Mouse (Mus musculus) small intestine, adult 2 months (tissue): ENCODE results near the gene Nsa2. TPM values are rescaled to one million over a fixed set of nuclear protein-coding genes. Genes with fewer than 3 reads are reported as not detected.
A peak's percentile ranks its signal among the peaks of the same experiment; 100 is the strongest.

ENCODE experiments used
- H3K27ac ChIP-seq: fragments of 200-500 bp; 2 replicates; pipeline ENCODE4 v1.5.1; 2012; ENCODE audit warnings: low read depth, low read length, control low read depth, inconsistent platforms; ENCODE audit not compliant: insufficient read depth
- H3K27me3 ChIP-seq: fragments of 200-500 bp; 2 replicates; pipeline ENCODE4 v1.6.1; 2012; ENCODE audit warnings: mild to moderate bottlenecking, moderate library complexity, low read length, inconsistent platforms; ENCODE audit not compliant: control insufficient read depth, insufficient read depth
- H3K36me3 ChIP-seq: fragments of 200-500 bp; 2 replicates; pipeline ENCODE4 v1.6.1; 2012; ENCODE audit warnings: mild to moderate bottlenecking, low read length, control low read depth, inconsistent platforms; ENCODE audit not compliant: control insufficient read depth, insufficient read depth
- H3K4me1 ChIP-seq: fragments of 200-500 bp; 2 replicates; pipeline ENCODE4 v1.6.1; 2012; ENCODE audit warnings: low read length, inconsistent platforms, mixed read lengths; ENCODE audit not compliant: control insufficient read depth, insufficient read depth, insufficient read length
- H3K4me3 ChIP-seq: fragments of 200-500 bp; 2 replicates; pipeline ENCODE4 v1.5.1; 2012; ENCODE audit warnings: low read depth, mild to moderate bottlenecking, control low read depth, inconsistent platforms, low read length, moderate library complexity
- CTCF ChIP-seq: fragments of 200-500 bp; IDR thresholded peaks from 2 replicates; pipeline ENCODE4 v1.5.1; 2012; ENCODE audit warnings: low read depth, mild to moderate bottlenecking, control low read depth, inconsistent platforms, low read length, moderate library complexity, mixed read lengths; ENCODE audit not compliant: insufficient replicate concordance, insufficient read length; ENCODE audit errors: extremely low read depth
- POLR2A ChIP-seq: fragments of 200-500 bp; IDR thresholded peaks from 2 replicates; pipeline ENCODE4 v1.6.1; 2012; ENCODE audit warnings: low read depth, mild to moderate bottlenecking, control low read depth, inconsistent platforms, low read length, moderate library complexity
- WGBS: fragments of 180-500 bp; shearing (Covaris S2); methylation state at CpG from one replicate; pipeline ENCODE4 v1.1.7; 2018; 5-methylcytosine and 5-hydroxymethylcytosine counted together
- polyA plus RNA-seq: library from polyadenylated mRNA; depleted of rRNA; stranded (reverse); fragments of >200 nt; gene quantifications from 2 replicates; pipeline ENCODE4 v1.2.3, GENCODE M21; 2012; rRNA removed

The Nsa2 gene
- 5.8 and 8.7 TPM in 2 replicates for polyA plus RNA-seq

DNA sequence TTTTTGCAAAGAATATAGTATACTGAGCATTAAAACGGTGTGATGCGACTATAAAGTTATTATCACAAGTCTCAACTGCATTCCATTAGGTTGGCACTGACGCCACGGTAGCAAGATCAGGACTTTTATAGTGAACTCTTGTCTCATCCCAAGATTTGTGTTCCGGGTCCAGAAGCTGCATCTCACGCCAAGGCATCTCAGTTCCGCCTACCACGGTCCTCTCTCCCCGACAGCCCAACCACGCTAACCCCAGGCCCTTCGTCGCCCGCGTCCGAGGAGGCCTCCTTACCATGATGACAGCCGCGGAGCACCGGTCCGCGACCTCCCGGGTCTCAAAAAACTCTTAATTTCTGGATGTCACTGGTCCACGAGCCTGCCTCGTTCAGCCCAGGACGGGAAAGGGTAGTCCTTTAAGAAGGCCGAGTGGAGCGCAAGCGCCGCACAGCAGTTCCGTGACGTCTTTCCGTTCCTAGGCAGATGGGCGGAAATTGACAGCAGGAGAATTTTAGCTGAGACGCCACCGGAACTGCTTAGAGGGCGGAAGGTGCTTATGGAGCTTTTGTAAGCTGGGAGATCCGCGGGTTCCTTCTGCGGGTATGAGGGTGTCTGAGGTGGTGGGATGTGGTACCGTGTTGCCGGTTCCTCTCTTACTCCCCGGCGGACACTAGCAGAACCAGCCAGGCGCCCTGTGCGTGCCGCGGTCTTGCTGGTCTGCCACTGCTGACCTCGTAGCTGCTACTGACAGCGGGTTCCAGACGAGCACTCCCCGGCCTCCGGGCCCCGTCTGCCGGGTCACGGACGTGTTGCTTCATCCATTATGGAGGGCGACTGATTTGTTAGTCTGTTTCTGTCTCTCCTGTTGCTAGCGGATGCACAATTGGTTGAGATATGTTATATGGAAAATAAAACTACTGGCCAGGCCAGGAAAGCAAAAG is at the start of gene Nsa2, which contains the start of gene Gfm2:
Gene Nsa2, minus strand, starts transcription at position 472 of the 935 bp plus-strand sequence.
Gene Gfm2, plus strand, starts transcription at position 472 of the 935 bp plus-strand sequence.
- Histone ChIP-seq H3K4me3 (peak within 1 kb of the TSS; percentile 92), H3K4me1 (peaks cover 2% of the 10 kb centered on the region), H3K36me3 (peaks cover 20% of the 10 kb centered on the region), H3K27me3 (no peaks in the 10 kb centered on the region), H3K27ac (peak within 1 kb of the TSS; percentile 79)
- under 1% methylated on average over 57 of the region's 57 CpGs for WGBS
- no peak for TF ChIP-seq CTCF
- peak; percentile 69 for TF ChIP-seq POLR2A

DNA sequence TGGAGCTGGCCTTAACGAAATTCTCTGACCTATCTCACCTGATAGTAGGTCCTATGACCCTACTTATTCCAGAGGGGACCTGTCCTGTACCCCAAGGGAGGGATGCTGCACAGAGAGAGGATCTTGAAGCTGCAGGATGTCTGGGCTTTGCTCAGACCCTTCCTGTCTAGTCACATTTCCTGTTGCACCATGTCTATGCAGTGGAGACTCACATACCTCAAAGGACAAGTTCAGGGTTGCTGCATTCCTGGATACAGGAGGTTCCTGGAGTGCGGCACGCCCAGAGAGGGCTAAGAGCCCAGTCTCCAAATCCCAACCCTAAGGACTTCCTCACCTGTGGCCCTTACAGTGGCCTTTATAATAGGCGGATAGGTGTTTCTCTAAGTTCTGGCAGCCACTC is 48.6 kb upstream of the Nsa2 start:
- no peak overlapping the region for H3K27ac ChIP-seq
- H3K36me3 ChIP-seq = peaks cover 19% of the 10 kb centered on the region
- H3K4me3 ChIP-seq = no peak overlapping the region
- no peaks in the 10 kb centered on the region for H3K27me3 ChIP-seq
- WGBS = 27% methylated on average over 4 of the region's 4 CpGs
- no peak for TF ChIP-seq POLR2A
- no peak for TF ChIP-seq CTCF
- H3K4me1 ChIP-seq = peaks cover 13% of the 10 kb centered on the region; the same call in 1 of the 2 replicates

- H3K4me3 ChIP-seq = no peak overlapping the region
- H3K36me3 ChIP-seq = peaks cover 29% of the 10 kb centered on the region
- TF ChIP-seq POLR2A = no peak
- TF ChIP-seq CTCF = no peak
- WGBS = 19% methylated on average over 5 of the region's 5 CpGs
- no peaks in the 10 kb centered on the region for H3K27me3 ChIP-seq
- peak overlapping the region; percentile 82 for H3K27ac ChIP-seq
- H3K4me1 ChIP-seq = peaks cover 13% of the 10 kb centered on the region; the same call in 1 of the 2 replicates
Measured at GRCm38 (mm10) chr13:97184656-97185055, 46.9 kb upstream of the Nsa2 start.

- WGBS = 31% methylated on average over 2 of the region's 2 CpGs
- TF ChIP-seq POLR2A (no peak), CTCF (no peak)
- H3K27ac ChIP-seq = no peak overlapping the region
- H3K36me3 ChIP-seq = peaks cover 32% of the 10 kb centered on the region
- no peaks in the 10 kb centered on the region for H3K27me3 ChIP-seq
- H3K4me1 ChIP-seq = peaks cover 13% of the 10 kb centered on the region; the same call in 1 of the 2 replicates
- H3K4me3 ChIP-seq = no peak overlapping the region
Measured at GRCm38 (mm10) chr13:97184168-97184567, 46.4 kb upstream of the Nsa2 start.

DNA sequence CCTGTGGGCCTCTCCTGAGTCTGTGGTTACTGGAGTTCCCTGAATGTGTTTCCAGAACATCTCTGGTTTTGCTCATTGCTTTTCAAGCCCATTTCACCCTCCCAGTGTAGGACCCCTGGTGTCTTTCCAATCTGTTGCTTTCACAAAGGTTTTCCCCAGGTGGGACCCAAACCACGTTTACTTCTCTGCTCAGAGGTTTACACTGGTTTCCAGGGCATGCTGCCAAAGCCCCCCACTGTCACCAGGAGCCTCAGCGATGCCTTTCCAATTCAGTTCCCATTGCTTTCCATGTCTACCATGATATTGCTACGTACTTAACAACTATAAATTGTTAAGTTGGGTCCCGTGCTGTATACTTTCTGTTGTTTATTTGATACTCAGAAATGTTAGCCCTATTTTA is 45.1 kb upstream of the Nsa2 start:
- WGBS = 88% methylated on average over 4 of the region's 4 CpGs
- no peaks in the 10 kb centered on the region for H3K27me3 ChIP-seq
- H3K36me3 ChIP-seq = peaks cover 37% of the 10 kb centered on the region
- H3K4me1 ChIP-seq = peaks cover 13% of the 10 kb centered on the region; the same call in 1 of the 2 replicates
- TF ChIP-seq CTCF (no peak), POLR2A (no peak)
- no peak overlapping the region for H3K4me3 ChIP-seq
- H3K27ac ChIP-seq = no peak overlapping the region

DNA sequence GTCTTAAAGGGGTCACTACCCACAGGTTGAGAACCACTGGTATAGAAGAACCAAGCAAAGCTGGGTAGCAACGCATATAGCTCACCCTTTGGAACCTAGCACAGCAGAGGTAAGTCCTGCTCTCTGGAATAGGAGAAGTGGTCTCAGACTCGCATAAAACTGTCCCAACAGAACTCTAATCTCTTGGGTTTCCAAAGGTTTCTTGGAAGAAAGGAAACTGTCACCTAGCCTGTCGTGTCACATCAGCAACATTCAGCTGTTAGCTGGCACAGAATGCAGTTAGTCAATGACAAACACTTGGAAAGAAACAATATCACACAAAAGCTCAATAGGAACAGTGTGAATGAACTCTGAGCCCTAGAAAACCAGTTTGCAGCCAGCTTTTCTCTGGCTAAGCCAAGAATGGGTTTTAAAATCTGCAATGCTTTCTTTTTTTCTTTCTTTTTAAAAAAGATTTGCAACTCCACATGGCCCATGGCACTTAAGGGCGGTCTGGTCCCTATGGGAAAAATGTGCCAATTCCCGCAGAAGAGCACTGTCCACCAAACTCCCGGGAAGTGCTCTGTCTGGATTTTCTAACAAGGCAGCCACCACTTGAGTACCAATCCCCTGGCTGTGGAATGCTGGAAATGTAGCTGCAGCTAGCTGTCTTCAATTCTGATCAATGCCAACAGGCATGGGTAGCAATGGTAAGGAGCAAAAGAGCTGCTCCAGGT is 42.5 kb upstream of the Nsa2 start:
- H3K27me3 ChIP-seq = no peaks in the 10 kb centered on the region
- no peak overlapping the region for H3K4me3 ChIP-seq
- TF ChIP-seq CTCF = no peak
- TF ChIP-seq POLR2A = no peak
- H3K4me1 ChIP-seq = peaks cover 12% of the 10 kb centered on the region; the same call in 1 of the 2 replicates
- 86% methylated on average over 6 of the region's 6 CpGs for WGBS
- no peak overlapping the region for H3K27ac ChIP-seq
- H3K36me3 ChIP-seq = peaks cover 43% of the 10 kb centered on the region

DNA sequence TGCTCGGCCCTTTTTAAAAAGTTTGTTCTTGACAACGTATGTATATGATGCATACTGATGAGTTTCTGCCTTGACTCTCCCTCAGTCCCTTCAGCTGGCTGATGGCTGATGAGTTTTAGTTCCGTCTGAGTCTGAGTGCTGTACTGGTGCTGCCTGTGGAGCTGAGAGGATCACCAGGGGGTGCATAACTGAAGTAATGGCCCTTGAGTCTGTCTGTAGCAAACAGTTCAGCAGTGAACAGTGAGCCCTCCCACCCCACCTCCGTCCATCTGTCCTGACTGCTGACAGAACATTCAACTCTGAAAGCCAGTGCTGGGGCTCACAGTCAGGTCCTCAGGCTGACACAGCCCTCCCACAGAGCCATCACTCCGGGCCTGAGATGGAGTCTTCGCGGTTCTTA is 41.2 kb upstream of the Nsa2 start:
- H3K4me1 ChIP-seq = peaks cover 14% of the 10 kb centered on the region; the same call in 1 of the 2 replicates
- H3K36me3 ChIP-seq = peaks cover 53% of the 10 kb centered on the region
- H3K4me3 ChIP-seq = no peak overlapping the region
- H3K27ac ChIP-seq = no peak overlapping the region
- WGBS = 92% methylated on average over 7 of the region's 7 CpGs
- no peaks in the 10 kb centered on the region for H3K27me3 ChIP-seq
- TF ChIP-seq CTCF = no peak
- no peak for TF ChIP-seq POLR2A
